Mouse (Mus musculus): ENCODE measurements at regions not wholly inside any gene's neighbourhood (a gene's known extent, or its start where the extent isn't known, plus 50 kb on each side); places are given as distances from the start of the nearest gene placed in this dataset.
A peak's percentile ranks its signal among the peaks of the same experiment; 100 is the strongest.

GRCm38 (mm10) chr7:72027006-72027405 is 279.4 kb downstream of the Mctp2 start:
- DNase-seq, result peak; percentile 9

GRCm38 (mm10) chr7:72009115-72009514 is 297.3 kb downstream of the Mctp2 start:
- no peak for DNase-seq

DNA sequence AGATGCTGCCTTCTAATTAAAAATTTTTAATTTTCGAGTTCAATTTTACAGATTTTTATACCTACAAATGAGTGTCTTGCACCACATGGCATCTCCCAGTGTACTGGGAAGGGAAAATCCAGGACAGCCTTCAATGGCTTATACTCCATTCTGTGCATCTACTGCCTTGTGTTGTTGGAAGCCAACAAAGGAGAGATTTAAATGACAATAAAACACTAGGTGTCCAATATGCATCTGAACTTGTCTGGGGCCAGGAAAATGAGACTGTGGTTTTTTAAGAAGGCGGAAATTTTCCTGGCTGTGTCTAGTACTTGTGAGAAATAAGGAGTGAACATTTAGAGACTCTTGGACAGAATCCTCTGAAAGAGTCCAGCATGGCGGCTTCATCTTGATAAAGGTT is 302.1 kb downstream of the Mctp2 start:
- DNase-seq, result no peak

- DNase-seq, result no peak
Observed at GRCm38 (mm10) chr7:71992526-71992925, 313.9 kb downstream of the Mctp2 start.

- no peak for DNase-seq
Observed at GRCm38 (mm10) chr7:71991835-71992234, 314.6 kb downstream of the Mctp2 start.

- DNase-seq, result no peak
Observed at GRCm38 (mm10) chr7:71991206-71991605, 315.2 kb downstream of the Mctp2 start.

DNA sequence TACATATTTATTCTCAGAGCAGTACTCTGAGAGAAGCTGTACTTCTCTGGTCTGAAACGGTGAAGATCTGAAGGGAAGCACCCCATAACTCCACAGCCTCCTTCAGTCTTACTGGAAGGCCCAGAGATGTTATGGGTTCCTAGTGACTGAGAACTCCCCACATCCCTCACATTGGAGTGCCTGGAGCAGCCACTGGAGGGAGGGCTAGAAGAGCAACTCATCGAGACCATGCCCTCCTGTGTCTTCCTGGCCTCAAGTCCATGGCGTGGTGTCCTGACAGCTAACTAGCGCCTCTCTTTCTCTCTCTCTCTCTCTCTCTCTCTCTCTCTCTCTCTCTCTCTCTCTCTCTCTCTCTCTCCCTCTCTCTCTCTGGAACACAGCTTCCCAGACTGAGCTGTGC is 340.4 kb downstream of the Mctp2 start:
- no peak for DNase-seq

- DNase-seq, result no peak
Observed at GRCm38 (mm10) chr7:71963456-71963855, 343.0 kb downstream of the Mctp2 start.

DNA sequence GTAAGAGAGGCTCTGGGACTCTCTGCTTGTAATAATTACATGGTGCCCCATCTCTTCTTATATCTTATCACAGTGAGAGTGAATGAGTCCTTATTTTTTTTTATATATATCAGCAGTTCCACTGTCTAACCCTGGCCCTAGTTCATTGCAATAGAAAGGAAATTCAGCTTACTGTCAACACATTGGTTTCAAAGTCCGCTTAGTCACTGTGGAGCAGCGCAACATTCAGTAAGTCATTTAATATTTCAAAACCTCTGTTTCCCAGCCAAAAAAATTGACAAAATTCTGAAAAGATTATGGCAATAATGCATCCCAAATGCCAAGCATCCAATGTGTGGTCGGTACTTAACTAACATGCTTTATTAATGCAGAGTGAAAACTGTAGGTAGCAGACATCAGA is 343.6 kb downstream of the Mctp2 start:
- DNase-seq, result no peak

DNA sequence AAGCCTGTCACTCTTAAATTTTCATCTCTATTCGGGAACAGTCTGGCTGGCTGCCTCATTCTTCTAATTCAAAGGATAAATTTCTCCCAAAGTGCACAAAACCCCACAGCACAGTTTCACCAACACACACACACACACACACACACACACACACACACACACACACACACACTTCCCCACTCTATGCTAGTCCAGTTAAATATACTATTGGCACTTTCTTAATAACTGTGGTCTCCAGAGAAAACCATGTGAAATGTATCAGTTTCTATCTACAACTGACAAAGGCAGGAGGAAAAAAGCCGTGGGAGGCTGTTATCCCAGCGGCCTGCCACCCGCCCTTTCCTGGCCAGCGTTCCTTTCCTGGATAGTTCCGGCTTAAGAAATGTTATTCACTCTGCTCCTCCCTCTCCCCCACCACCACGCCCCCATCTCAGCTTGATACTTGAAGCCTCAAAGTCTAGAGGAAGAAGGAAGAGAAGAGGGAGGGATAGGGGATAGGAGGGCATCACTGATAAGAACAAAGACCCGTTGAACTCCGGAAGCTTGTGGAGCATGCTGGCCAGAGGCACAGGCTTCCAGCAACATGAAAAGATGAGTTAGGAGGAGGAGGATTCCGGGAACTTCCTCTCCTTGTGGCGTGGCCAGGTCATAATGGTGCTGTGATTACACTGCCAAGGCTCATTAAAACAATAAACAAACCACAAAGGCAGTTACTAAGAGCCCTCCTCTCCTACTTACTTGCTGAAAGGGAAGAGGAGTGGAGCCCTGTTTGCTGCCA is 345.8 kb downstream of the Mctp2 start:
- peak; percentile 11 for DNase-seq

- DNase-seq, result no peak
Observed at GRCm38 (mm10) chr7:71946548-71946947, 359.9 kb downstream of the Mctp2 start.

- DNase-seq, result no peak
Observed at GRCm38 (mm10) chr7:71943078-71944042, 363.0 kb downstream of the Mctp2 start.

GRCm38 (mm10) chr7:71937731-71938130 is 368.7 kb downstream of the Mctp2 start:
- DNase-seq, result no peak

DNA sequence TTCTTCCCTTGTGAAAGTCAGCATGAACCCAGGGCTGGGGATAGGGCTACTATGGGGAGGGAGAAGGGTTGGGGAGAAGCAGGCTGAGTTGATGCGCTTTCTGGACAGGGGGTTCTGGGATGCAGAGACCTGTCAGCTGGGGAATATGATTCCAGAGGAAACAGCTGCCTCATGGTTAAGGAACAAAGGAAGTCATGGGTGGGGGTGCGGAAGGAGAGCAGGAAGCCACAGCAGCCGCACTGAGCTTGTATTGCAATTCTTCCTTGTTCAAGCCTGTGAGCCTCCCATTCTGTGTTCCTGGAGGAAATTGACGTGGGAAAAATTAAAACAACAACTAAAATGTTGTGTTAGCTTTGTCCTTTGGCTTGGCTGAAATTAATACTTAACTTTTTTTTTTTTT is 369.7 kb downstream of the Mctp2 start:
- no peak for DNase-seq
